Mouse (Mus musculus) cerebellum, postnatal 25 days (tissue): Measurements from ENCODE around the gene Hmcn2.

Experiments used
- DNase-seq, 2 experiments: peaks; one replicate each; pipeline ENCODE4 v3.0.0; 2021; ENCODE audit warnings: mixed read lengths in 2 of 2

Hmcn2 gene

DNA sequence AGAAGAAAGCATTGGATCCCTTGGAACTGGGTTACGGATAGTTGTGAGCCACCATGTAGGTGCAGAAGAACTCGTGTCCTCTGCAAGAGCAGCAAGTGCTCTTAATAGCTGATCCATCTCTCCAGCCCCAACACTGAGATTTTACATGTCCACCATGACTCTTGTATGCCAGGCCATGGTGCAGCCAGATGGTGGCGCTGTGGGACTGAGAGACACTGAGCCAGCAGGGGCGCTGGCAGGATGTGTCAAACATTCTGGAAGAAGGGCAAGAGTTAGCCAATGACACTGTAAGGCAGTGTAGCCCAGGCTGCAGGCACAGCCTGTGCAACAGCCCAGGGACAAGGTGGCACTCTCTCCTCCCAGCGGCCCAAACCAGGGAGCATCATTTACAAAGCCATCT is 170.0 kb downstream of the Hmcn2 start:
- DNase-seq: peak; percentile 88 to 93

DNA sequence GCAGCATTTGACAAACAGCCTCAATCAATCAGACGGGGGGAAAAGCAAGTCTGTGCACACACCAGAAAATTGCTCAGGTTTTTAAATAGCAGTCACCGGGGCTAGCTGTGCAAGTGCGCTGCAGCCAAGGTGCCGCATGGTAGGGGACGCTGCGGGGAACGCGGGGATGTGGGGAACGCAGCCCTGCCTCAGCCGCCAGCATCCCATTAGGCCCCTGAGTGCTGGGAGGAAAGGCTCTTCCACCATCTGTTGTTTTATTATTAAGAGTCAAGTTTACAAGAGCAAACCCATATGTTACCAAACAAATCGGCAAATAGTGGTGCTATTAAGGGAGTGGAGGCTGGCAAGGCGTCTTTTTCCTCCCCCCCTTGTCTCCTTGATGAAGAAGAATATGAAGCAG is 175.0 kb downstream of the Hmcn2 start:
- DNase-seq: peak; percentile 68 to 71

DNA sequence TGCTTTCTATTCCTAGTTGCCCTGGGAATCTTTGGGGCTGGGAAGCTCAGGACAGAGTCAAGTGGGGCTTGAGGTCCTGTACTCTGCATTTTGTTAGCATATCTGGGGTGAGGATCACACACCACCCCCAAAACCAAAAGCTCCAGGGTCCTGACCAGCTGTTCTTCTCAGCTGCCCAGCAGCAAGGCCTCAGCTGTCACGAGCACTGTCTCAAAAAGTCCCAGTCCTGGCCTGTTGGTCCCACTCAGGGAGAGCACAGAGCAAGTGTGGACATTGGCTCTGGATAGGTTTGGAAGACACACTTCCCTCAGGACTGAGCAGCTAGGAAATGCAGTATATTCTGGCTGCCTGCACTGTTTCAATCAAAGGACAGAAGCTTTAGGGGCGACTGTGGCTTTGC is 176.3 kb downstream of the Hmcn2 start:
- no peak for DNase-seq

DNA sequence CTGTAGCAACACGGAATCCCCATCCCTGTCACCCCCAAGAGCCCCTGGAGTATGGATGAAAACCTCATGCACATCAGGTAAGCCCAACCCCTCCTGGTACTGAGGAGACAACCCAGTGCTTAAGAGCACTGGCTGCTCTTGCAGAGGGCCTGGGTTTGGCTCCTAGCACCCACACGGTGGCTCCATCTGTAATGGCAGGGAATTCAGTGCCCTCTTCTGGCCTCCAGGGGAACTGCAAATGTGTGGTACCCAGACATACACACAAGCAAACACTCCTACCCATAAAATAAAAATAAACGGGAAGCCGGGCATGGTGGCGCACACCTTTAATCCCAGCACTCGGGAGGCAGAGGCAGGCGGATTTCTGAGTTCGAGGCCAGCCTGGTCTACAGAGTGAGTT is 178.1 kb downstream of the Hmcn2 start:
- DNase-seq: no peak

DNA sequence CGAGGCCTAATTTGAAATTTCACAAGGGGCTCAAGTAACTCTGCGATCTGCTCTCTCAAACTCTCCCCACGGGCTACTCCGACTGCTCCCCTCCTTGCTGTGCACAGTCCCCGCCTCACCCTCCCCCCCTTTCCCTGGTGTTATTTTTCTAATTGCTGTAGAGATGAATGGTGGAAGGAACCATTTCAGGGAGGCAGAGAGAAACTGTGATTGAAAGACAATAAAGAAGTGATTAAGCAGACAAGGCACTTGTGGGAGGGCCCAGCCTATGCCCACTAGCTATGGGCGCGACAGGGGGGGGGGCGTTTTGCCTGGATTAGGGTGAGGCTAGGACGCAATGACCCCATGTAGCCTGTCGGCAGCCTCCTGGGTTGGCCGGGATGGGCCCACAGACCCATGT is 179.0 kb downstream of the Hmcn2 start:
- DNase-seq: no peak

DNA sequence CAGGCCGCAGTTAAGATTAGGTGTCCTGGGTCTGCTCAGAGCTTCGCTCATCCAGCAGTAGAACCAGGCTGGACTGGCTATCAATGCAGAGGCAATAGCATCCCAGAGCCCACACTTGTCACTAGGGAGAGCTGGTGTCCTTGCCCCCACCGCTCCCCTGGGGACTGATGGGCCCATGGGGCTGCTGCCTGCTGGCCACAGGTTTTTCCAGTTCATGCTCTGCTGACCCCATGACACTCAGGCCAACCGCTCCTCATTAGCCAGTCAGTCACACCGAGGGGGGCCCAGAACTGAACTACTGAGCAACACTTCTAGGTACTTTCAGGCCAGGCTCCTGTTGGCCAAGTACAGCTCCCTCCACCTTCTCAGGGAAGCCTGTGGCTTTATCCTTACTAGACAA is 180.1 kb downstream of the Hmcn2 start:
- DNase-seq: no peak

DNA sequence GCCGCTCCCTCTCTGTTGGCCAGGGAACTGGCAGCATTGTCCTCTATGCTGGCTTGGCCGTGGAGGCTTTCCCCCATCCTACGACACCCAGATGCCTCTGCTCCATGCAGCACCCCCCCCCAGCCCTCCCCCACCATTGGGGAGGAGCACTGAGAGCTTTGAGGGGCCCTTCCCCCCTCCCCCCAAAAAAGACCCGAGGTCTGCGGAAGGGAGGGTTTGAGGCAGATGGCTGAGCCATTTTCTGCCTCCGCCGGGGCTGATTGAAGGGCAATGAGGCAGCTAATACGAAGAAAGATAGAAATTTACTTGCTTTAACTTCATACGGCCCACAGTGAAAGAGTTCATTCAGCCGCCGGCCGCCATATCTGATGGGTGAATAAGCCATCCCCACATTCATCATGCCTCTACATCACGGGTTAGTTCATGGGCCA is 180.8 kb downstream of the Hmcn2 start:
- DNase-seq: no peak

DNA sequence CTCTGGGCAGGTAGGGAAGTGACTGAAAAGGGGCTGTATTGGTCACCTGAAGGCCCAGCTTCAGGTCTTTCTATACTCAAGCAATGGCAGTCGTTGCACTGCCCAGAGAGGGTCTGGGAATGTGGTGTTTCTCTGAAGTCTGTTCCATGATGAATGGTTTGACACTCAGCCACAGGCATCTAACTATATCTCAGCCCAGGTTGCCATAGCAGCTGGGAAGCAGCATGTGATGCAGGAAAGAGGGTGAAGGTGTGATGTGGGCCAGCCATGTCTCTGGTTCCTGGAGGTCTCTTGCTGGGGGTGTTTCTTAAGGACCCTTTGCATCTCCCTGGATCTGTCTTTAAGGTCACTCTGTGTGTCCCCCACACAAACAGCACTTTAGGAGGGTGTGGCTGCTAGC is 181.9 kb downstream of the Hmcn2 start:
- no peak for DNase-seq

DNA sequence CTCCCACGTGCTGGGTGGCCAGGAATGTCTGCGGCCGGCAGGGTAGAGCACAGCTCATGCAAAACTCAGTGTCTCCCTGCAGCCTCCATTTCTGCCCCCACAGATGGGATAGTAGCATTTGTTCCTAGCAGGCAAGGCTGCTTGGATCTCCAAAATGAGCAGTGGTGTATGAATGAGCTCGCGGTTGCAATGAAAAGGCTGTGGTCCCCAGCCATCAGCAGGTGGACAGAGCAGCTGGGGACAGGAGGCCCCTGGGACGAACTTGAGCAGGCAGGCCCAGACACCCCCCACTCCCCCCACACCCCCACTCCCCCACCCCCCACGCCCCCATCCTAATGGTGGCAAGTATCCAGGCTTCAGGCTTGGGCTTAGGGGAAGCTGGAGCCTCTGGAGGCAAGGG is 182.9 kb downstream of the Hmcn2 start:
- no peak for DNase-seq

DNA sequence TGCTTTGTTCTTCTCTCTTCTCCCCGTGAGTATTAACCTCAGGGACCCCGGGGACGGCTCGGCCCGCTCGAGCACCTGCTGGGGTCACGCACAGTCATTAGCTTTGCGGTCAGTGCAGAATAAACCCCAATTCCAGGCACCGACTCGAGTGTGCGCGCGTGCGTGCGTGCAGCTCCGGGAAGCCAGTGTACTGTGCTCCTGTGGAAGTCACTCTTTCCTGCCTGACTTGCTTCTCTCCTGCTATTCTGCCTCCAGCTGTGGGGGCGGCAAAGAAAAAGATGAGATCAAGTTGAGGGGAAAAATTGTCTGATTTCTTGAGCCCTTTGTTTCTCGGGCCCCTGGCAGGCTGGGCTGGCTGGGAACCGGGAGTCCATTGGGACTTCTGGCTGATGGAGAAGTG is 183.4 kb downstream of the Hmcn2 start:
- DNase-seq: no peak

DNA sequence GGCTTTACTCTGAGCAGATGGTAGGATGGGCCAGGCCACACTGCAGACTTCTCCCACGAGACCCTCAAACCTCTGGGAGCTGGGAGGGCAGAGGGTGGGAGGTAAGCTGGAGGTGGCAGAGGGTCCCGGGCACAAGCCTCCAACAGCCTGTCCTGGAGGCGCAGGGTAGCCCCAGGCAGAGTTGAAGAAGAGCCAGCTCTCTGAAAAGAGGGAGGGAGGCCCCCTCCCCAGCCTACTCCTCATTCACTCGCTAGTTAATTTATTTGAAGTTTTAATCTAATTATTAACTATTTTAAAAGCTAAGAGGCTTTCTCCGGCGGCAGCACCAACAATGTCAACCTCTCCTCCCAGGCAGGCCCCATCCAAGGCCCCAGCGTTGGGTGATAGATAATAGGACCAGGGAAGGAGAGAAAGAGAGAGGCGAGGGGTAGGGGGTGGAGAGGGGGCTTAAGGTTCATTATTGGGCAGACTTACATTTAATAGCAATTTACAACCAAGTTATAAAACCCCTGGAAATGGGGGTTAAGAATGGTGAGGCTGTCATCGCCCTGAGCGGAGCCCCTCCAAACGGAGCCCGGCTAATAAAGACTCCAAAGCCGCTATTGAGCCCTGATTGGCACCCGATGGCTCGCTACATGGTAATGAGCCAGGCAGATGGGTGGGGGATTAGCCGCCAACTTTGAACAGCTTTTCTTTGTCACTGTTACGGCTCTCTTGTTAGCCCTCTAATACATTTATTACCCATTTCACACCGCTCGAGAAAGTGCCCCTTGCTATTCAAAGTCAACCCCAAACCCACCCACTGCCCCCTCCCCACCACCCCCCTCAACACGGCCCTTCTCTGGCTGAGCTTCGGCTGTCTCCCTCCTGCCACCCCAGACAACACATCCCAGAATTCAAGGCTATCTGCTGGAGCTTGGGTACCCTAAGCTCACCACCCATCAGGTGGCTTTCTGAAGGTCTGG is 185.4 kb downstream of the Hmcn2 start:
- no peak for DNase-seq

DNA sequence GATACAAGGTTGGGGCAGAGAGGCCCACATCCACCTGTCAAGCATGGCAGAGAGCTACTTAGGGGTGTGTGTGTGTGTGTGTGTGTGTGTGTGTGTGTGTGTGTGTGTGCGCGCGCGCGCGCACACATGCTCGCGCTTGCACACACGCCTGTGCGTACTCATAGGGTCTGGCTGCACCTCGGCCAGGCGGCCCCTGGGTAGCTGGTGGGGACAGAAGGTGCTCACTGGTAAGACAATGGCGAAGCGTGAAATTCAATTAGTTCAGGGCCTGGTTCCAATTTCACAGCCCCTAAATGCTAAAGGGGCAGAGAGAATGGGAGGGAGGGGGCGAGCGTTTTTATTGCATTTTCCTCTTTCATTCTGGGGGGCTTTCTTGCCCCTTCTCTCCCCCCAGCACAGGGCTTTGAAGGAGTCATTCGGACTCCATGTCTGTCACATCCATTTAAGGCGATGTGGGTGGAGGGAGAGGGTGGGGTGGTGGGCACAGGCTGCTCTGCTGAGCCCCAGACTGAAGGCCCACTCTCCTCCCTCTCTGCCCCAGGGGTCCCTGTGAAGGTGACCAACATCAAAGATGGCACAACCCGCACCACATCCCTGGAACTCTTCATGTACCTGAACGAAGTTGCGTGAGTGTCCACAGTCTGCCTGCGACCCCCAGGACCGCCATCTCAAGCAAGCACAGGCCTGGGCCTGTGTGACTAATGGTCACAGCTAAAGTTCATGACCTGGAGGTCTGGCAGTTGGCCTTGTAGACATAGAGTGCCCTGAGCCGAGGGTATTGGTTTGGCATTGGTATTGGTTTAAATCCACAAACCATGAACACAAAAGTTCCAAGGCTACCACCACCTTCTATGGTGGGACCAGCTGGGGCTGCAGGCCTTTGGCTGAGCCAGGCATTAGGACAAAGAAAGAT is 186.3 kb downstream of the Hmcn2 start:
- DNase-seq: no peak

DNA sequence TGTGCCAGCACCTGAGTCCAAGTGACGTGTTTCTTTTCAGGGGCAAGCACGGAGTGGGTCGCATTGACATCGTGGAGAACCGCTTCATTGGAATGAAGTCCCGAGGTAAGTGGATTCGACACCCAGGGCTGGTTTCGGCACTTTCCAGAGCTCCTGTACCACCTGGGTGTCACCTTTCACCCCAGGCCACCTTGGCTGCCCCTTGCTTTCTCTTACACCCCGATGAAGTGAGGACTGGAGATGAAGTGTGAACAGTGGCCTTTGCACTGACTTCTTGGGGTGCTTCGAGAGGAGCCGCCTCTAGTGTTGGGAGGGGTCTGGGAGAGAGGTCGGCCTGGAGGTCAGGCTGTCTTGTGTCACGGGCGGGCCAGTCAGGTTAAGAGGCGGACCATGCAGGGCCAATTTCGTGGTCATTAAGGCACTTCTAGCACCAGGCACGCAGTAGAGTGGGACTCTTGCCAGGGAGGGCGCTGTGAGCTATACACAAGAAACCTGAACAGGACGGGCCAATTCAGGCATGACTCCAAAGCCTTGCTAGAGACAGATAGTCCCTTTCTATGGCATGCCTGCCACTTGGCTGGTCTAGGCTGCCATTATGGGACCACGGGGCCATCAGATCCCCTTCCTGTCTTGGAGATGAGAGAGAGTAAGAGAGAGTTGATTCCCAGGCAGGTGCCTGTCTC is 187.4 kb downstream of the Hmcn2 start:
- DNase-seq: peak; percentile 67 to 81

DNA sequence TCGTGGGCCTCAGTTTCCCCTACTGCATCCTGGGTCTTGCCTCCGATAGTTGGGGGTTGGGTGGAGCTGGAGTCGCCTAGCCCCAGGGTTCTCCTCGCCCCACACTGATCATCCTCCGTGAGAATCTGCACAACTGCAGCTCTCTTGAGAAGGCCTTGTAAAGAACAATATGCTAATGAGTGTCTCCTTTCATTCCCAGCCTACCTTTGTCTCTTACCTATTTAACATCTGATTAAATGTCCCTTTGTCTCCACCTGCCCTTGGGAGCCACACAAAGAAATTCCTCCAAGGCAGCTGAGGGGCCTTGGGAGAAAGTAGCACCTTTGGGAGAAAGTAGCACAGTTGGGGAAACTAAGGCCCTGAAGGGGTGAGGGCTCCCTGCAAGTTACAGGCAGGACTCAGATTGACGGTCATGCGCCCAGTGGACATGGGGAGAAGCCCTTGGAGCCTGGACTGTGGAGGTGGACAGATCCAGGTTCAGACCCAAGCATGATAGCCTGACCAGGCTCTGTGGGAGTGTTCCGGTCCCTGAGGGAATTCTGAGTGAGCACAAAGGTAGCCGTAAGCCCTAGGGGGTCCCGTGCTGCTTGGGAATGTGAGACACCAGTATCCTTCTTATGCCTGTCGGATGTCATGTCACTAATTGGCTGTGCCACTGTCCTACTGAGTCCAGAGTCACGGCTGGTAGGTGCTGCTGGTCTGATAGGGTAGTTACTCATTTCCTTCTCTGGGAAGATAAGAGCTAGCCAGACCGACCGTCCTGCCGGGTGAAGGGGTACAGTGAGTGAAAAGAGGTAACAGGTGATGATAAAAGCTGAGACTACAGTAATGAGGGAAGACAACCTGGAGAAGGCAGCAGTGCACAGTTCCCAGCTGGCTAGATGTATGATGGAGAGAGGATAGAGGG is 188.7 kb downstream of the Hmcn2 start:
- DNase-seq: no peak

DNA sequence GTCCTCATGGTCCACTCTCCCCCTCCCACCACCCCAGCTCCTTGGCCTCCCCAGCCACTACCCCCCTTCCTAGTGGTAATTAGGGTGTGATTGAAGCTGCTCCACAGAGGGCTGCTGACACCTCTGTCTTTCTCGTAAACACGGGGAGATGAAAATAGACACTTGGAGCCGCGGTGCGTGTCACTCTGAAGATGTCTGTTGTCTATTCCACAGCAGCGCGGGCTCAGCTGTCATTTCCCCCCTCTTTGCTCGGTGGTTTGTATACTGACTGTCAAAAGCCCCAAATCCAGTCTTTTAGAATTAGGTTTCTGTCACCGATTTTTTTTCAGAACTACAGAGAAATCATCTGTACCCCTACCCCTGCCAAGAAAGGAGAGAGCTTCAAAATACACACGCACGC is 191.3 kb downstream of the Hmcn2 start:
- no peak for DNase-seq

DNA sequence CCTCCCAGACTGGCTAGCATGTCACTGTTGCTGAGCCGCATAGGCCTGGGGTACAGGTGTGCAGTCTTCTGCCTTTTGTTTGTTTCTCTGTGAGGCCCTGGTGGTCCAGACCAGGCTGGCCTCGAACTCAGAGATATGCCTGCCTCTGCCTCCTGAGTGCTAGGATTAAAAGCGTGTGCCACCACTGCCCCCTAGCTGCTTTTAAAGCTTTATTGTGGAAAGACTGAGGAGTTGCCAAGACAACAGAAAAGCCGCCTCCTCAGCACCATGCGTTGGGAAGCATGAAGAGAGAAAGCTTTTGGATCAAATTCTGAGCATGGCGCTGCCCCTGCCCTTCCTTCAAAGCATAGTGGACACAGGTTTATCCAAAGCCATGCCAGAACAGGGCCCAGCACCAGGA is 194.6 kb downstream of the Hmcn2 start:
- no peak for DNase-seq
